Mouse (Mus musculus): ENCODE measurements around the gene Aqp8.
A peak's percentile ranks its signal among the peaks of the same experiment; 100 is the strongest.

Aqp8 gene

GRCm38 (mm10) chr7:123462070-123462501, at the start of gene Aqp8:
Gene Aqp8 (plus strand): TSS chr7:123462291.
- peak; percentile 96 for DNase-seq

- DNase-seq, result peak; percentile 85
Observed at GRCm38 (mm10) chr7:123416803-123417202, 45.3 kb upstream of the Aqp8 start.

- DNase-seq, result peak; percentile 36
Observed at GRCm38 (mm10) chr7:123417661-123418060, 44.4 kb upstream of the Aqp8 start.

- peak; percentile 50 for DNase-seq
Observed at GRCm38 (mm10) chr7:123419984-123420383, 42.1 kb upstream of the Aqp8 start.

- peak; percentile 39 for DNase-seq
Observed at GRCm38 (mm10) chr7:123421958-123422357, 40.1 kb upstream of the Aqp8 start.

- peak; percentile 31 for DNase-seq
Observed at GRCm38 (mm10) chr7:123424281-123424680, 37.8 kb upstream of the Aqp8 start.

- DNase-seq, result peak; percentile 85
Observed at GRCm38 (mm10) chr7:123425134-123425757, 36.8 kb upstream of the Aqp8 start.

GRCm38 (mm10) chr7:123429624-123430410, 32.3 kb upstream of the Aqp8 start:
- peak; percentile 94 for DNase-seq

GRCm38 (mm10) chr7:123430411-123430705, 31.7 kb upstream of the Aqp8 start:
- DNase-seq, result peak; percentile 91

GRCm38 (mm10) chr7:123431206-123431605, 30.9 kb upstream of the Aqp8 start:
- DNase-seq, result peak; percentile 86

GRCm38 (mm10) chr7:123442079-123442478, 20.0 kb upstream of the Aqp8 start:
- peak; percentile 15 for DNase-seq

GRCm38 (mm10) chr7:123448794-123449193, 13.3 kb upstream of the Aqp8 start:
- peak; percentile 53 for DNase-seq

GRCm38 (mm10) chr7:123449676-123450075, 12.4 kb upstream of the Aqp8 start:
- DNase-seq, result peak; percentile 64

GRCm38 (mm10) chr7:123450515-123450914, 11.6 kb upstream of the Aqp8 start:
- no peak for DNase-seq

GRCm38 (mm10) chr7:123452551-123452950, 9.5 kb upstream of the Aqp8 start:
- DNase-seq, result peak; percentile 88

- DNase-seq, result peak; percentile 79
Observed at GRCm38 (mm10) chr7:123453066-123453465, 9.0 kb upstream of the Aqp8 start.

- DNase-seq, result peak; percentile 64
Observed at GRCm38 (mm10) chr7:123455088-123455487, 7.0 kb upstream of the Aqp8 start.

GRCm38 (mm10) chr7:123458309-123458708, 3.8 kb upstream of the Aqp8 start:
- peak; percentile 64 for DNase-seq

- DNase-seq, result peak; percentile 55
Observed at GRCm38 (mm10) chr7:123459247-123459646, 2.8 kb upstream of the Aqp8 start.

GRCm38 (mm10) chr7:123461316-123461715, 775 bp upstream of the Aqp8 start:
- DNase-seq, result peak; percentile 72

GRCm38 (mm10) chr7:123463569-123463968, 1.5 kb downstream of the Aqp8 start:
- peak; percentile 65 for DNase-seq

- DNase-seq, result peak; percentile 90
Observed at GRCm38 (mm10) chr7:123465692-123466387, 3.7 kb downstream of the Aqp8 start.

- DNase-seq, result peak; percentile 54
Observed at GRCm38 (mm10) chr7:123467961-123468360, 5.9 kb downstream of the Aqp8 start.

GRCm38 (mm10) chr7:123487703-123488102, 25.6 kb downstream of the Aqp8 start:
- DNase-seq, result peak; percentile 89
